In genomic region chr4:133413617-133414016, GRCm38 (mm10) we compare ENCODE assay signal across 22 mouse cellular contexts. TPM values are rescaled to one million over a fixed set of nuclear protein-coding genes. Genes with fewer than 3 reads are reported as not detected.
DNase-seq lines count a peak whose midpoint lies in the region; ATAC-seq and TF ChIP-seq lines count a peak whose summit lies in the region.
"Had no signal": no experiment of that assay in that cellular context is flagged by ENCODE, and none has a peak within 500 bp of the region (broad histone marks: within the 10 kb centered on the region; RNA-seq: fewer than 3 reads in every experiment).

No protein-coding gene starts in this region.

- H3K79me2 ChIP-seq in macrophage (ENCODE audit: inconsistent target): peaks cover 32% of the 10 kb centered on the region; the same call in 1 of the 2 replicates

- no peak overlapping the region for H3K27ac ChIP-seq in gastrocnemius, adult 2 months
- peak overlapping the region; percentile 81 for H3K27ac ChIP-seq in liver, embryonic 13.5 days
- peak overlapping the region; percentile 58 for H3K27ac ChIP-seq in macrophage
- H3K27ac ChIP-seq: embryonic facial prominence, embryonic 15.5 days; forebrain, embryonic 10.5 days; heart, embryonic 10.5 days; heart, embryonic 15.5 days; hindbrain, embryonic 15.5 days had no signal

- peak; percentile 16 for DNase-seq in gastrocnemius, adult 2 months
- DNase-seq in gastrocnemius, adult 18-20 months (ENCODE audit: low spot score): no peak
- DNase-seq in 416B (ENCODE audit: low read depth): peak; percentile 28
- no peak for DNase-seq in liver, embryonic 13.5 days
- no peak for DNase-seq in heart, postnatal 25 days (ENCODE audit: low spot score)
- DNase-seq in retina, postnatal 1 day: no peak
- DNase-seq: adrenal gland, adult 8-10 months; adrenal gland, postnatal 36 days; cerebellum, adult 11 months; cerebellum, adult 8-10 months; embryo, embryonic 11 days; gastrocnemius, postnatal 10 days; heart, adult 18-20 months; heart, postnatal 36 days had no signal

- ATAC-seq in liver, embryonic 13.5 days (ENCODE audit: low read depth): no peak
- ATAC-seq: forebrain, embryonic 14.5 days had no signal

- peaks cover 57% of the 10 kb centered on the region for H3K36me3 ChIP-seq in liver, embryonic 13.5 days
- H3K36me3 ChIP-seq in macrophage (ENCODE audit: inconsistent target): peaks cover 34% of the 10 kb centered on the region
- H3K36me3 ChIP-seq: hindbrain, embryonic 15.5 days had no signal

- peaks cover 62% of the 10 kb centered on the region for H3K4me1 ChIP-seq in liver, embryonic 13.5 days (replicated peaks)
- H3K4me1 ChIP-seq: forebrain, embryonic 10.5 days; hindbrain, embryonic 15.5 days had no signal

- WGBS in liver, embryonic 13.5 days (ENCODE audit: insufficient replicate concordance): 70% methylated on average over 7 of the region's 7 CpGs
- WGBS in macrophage (ENCODE audit: missing documents): 92% methylated on average over 6 of the region's 7 CpGs

- intact Hi-C loops in gastrocnemius, adult 2 months (cut with DNase I): no loop called here
- intact Hi-C loops in heart, postnatal 25 days (cut with DNase I): no loop called here

- H3K9me3 ChIP-seq in liver, embryonic 13.5 days (replicated peaks): no peaks in the 10 kb centered on the region
- H3K9me3 ChIP-seq: embryonic facial prominence, embryonic 15.5 days; forebrain, embryonic 10.5 days; heart, embryonic 10.5 days; heart, embryonic 15.5 days; hindbrain, embryonic 15.5 days had no signal

- H3K4me2 ChIP-seq in liver, embryonic 13.5 days: peak overlapping the region; percentile 25
- H3K4me2 ChIP-seq: embryonic facial prominence, embryonic 15.5 days; heart, embryonic 15.5 days; hindbrain, embryonic 15.5 days had no signal

- peak overlapping the region; percentile 27; the same call in 1 of the 2 replicates for H3K9ac ChIP-seq in liver, embryonic 13.5 days
- H3K9ac ChIP-seq: embryonic facial prominence, embryonic 15.5 days; heart, embryonic 15.5 days; hindbrain, embryonic 15.5 days had no signal

- no peak for TF ChIP-seq CTCF in gastrocnemius, adult 2 months (IDR thresholded peaks at IDR 0.05)

- no peak overlapping the region for H3K4me3 ChIP-seq in gastrocnemius, adult 2 months
- no peak overlapping the region; the same call in 1 of the 2 replicates for H3K4me3 ChIP-seq in liver, embryonic 13.5 days (replicated peaks)
- H3K4me3 ChIP-seq in macrophage (ENCODE audit: inconsistent target): no peak overlapping the region
- H3K4me3 ChIP-seq: embryonic facial prominence, embryonic 15.5 days; erythroblast, embryonic 14.5 days; forebrain, embryonic 10.5 days; heart, embryonic 10.5 days; heart, embryonic 15.5 days; hindbrain, embryonic 15.5 days had no signal

- no peaks in the 10 kb centered on the region for H3K27me3 ChIP-seq in liver, embryonic 13.5 days
- H3K27me3 ChIP-seq: embryonic facial prominence, embryonic 15.5 days; heart, embryonic 15.5 days; hindbrain, embryonic 15.5 days had no signal

RNA-seq across cellular contexts. Expression of gene Slc9a1, which starts 44.1 kb away (rescaled TPM):
- 10 to 100 TPM in 1 of 2 experiments, 1 to 10 TPM in 1; 8.1 to 11.7 TPM for total RNA-seq in gastrocnemius, adult 2 months (2021)
- 10 to 100 TPM; 10.0 to 11.4 TPM for total RNA-seq in gastrocnemius, adult 18-20 months (2021)
- 2.7 and 3.1 TPM in 2 replicates for polyA plus RNA-seq in liver, embryonic 13.5 days (2015; fragmentation: Nextera tagmentation; extraction: Ambion mirVana)
- 10 to 100 TPM; 26.4 to 88.9 (median 67.3) TPM for total RNA-seq in macrophage (2018; cell fraction: chromatin; rRNA removed)
- 10 to 100 TPM; 20.6 to 46.9 (median 31.9) TPM for total RNA-seq in macrophage (2018; cell fraction: cytosol; rRNA removed)
- total RNA-seq in macrophage (2018; cell fraction: nucleus; rRNA removed): 100 to 1,000 TPM in 1 of 26 experiments, 10 to 100 TPM in 25; 42.2 to 108 (median 67.0) TPM
- polyA plus RNA-seq in macrophage (2018): 18.3 to 27.4 TPM (median 23.8 TPM) in 3 replicates
- 10 to 100 TPM; 16.3 to 20.0 TPM for total RNA-seq in heart, postnatal 25 days (2021)

Comparison
In these comparisons a context has a peak if more than half of its experiments do, and no peak if none do; other contexts are left out.
1. DNase-seq: peak in gastrocnemius, adult 2 months (single experiment) and 416B (single experiment); none in gastrocnemius, adult 18-20 months (single experiment), liver, embryonic 13.5 days (single experiment), heart, postnatal 25 days (single experiment) and retina, postnatal 1 day (single experiment).